Comparison of ENCODE assay signal across 11 mouse cellular contexts in genomic region chr11:48599573-48600127, GRCm38 (mm10).
A peak's percentile ranks its signal among the peaks of the same experiment; 100 is the strongest.
DNase-seq lines count a peak whose midpoint lies in the region; ATAC-seq and TF ChIP-seq lines count a peak whose summit lies in the region.
"Had no signal": no experiment of that assay in that cellular context is flagged by ENCODE, and none has a peak within 500 bp of the region (broad histone marks: within the 10 kb centered on the region; RNA-seq: fewer than 3 reads in every experiment).

No protein-coding gene starts in this region.

- H3K36me3 ChIP-seq in heart, adult 2 months (ENCODE audit: control insufficient read depth, insufficient read depth, low read length) = no peaks in the 10 kb centered on the region
- no peaks in the 10 kb centered on the region for H3K36me3 ChIP-seq in forebrain, postnatal 0 days (ENCODE audit: insufficient read depth)
- H3K36me3 ChIP-seq: embryonic facial prominence, embryonic 12.5 days; liver, embryonic 15.5 days had no signal

- H3K9me3 ChIP-seq in forebrain, postnatal 0 days (ENCODE audit: low read length) = no peaks in the 10 kb centered on the region
- H3K9me3 ChIP-seq: embryonic facial prominence, embryonic 12.5 days; liver, embryonic 15.5 days had no signal

- H3K27ac ChIP-seq in heart, adult 2 months = peak overlapping the region; percentile 20; the same call in 1 of the 2 replicates
- H3K27ac ChIP-seq in forebrain, postnatal 0 days (ENCODE audit: low read depth, low read length) = no peak overlapping the region
- H3K27ac ChIP-seq: embryonic facial prominence, embryonic 12.5 days; liver, embryonic 15.5 days had no signal

- peak in 1 of 2 experiments; percentile 8 for DNase-seq in heart, adult 2 months
- no peak for DNase-seq in heart, postnatal 25 days (ENCODE audit: low spot score)
- peak; percentile 11 for DNase-seq in lung, postnatal 25 days (ENCODE audit: low spot score)
- no peak for DNase-seq in lung, postnatal 4 days
- peak; percentile 74 for DNase-seq in forebrain, postnatal 0 days
- peak; percentile 21 to 41 for DNase-seq in layer of hippocampus, postnatal 10 days (ENCODE audit: low spot score in 2 of 2)
- no peak for DNase-seq in retina, postnatal 1 day
- DNase-seq in frontal cortex, postnatal 14 days (ENCODE audit: low spot score in 2 of 2) = no peak
- DNase-seq: right cerebral cortex, postnatal 4 days had no signal

- TF ChIP-seq POLR2A in heart, adult 2 months (IDR thresholded peaks at IDR 0.05; ENCODE audit: insufficient read depth, low read depth, low read length) = no peak

- intact Hi-C loops in heart, adult 2 months (cut with DNase I) = no loop called here
- intact Hi-C loops in heart, postnatal 25 days (cut with DNase I) = no loop called here

- H3K79me2 ChIP-seq in heart, adult 2 months (replicated peaks; ENCODE audit: control insufficient read depth, insufficient read depth, low read length) = no peaks in the 10 kb centered on the region

- WGBS in heart, adult 2 months = 50% methylated on average over 5 of the region's 5 CpGs
- 38% methylated on average over 5 of the region's 5 CpGs for WGBS in forebrain, postnatal 0 days

- no peak overlapping the region for H3K4me3 ChIP-seq in heart, adult 2 months
- no peak overlapping the region for H3K4me3 ChIP-seq in forebrain, postnatal 0 days (ENCODE audit: low read depth, low read length)
- H3K4me3 ChIP-seq: embryonic facial prominence, embryonic 12.5 days; liver, embryonic 15.5 days had no signal

- no peak for TF ChIP-seq EP300 in heart, adult 2 months (IDR thresholded peaks at IDR 0.05; ENCODE audit: insufficient read depth, low read depth, low read length)

- H3K9ac ChIP-seq in heart, adult 2 months (ENCODE audit: low read depth, low read length) = no peak overlapping the region
- H3K9ac ChIP-seq in forebrain, postnatal 0 days = no peak overlapping the region
- H3K9ac ChIP-seq: embryonic facial prominence, embryonic 12.5 days; liver, embryonic 15.5 days had no signal

- ATAC-seq in forebrain, postnatal 0 days = peak; percentile 93

- no peak for TF ChIP-seq CTCF in heart, adult 2 months (IDR thresholded peaks at IDR 0.05)
- no peak for TF ChIP-seq CTCF in forebrain, postnatal 0 days (IDR thresholded peaks at IDR 0.05; ENCODE audit: low read depth)

- no peak overlapping the region for H3K4me2 ChIP-seq in forebrain, postnatal 0 days (ENCODE audit: low read depth)
- H3K4me2 ChIP-seq: embryonic facial prominence, embryonic 12.5 days; liver, embryonic 15.5 days had no signal

- H3K27me3 ChIP-seq in heart, adult 2 months (ENCODE audit: control insufficient read depth, insufficient read depth, low read length) = no peaks in the 10 kb centered on the region
- H3K27me3 ChIP-seq in forebrain, postnatal 0 days (ENCODE audit: insufficient read depth, low read length) = no peaks in the 10 kb centered on the region
- H3K27me3 ChIP-seq: embryonic facial prominence, embryonic 12.5 days; liver, embryonic 15.5 days had no signal

- H3K4me1 ChIP-seq in heart, adult 2 months (ENCODE audit: control insufficient read depth, insufficient read depth, low read length) = peaks cover 5% of the 10 kb centered on the region; the same call in 1 of the 2 replicates
- H3K4me1 ChIP-seq in forebrain, postnatal 0 days (ENCODE audit: insufficient read depth) = peaks cover 7% of the 10 kb centered on the region; the same call in 1 of the 2 replicates
- H3K4me1 ChIP-seq: embryonic facial prominence, embryonic 12.5 days; liver, embryonic 15.5 days had no signal

Comparison
In these comparisons a context has a peak if more than half of its experiments do, and no peak if none do; other contexts are left out.
1. DNase-seq: peak in lung, postnatal 25 days (single experiment), forebrain, postnatal 0 days (single experiment) and layer of hippocampus, postnatal 10 days (2 of 2); none in heart, postnatal 25 days (single experiment), lung, postnatal 4 days (0 of 2), retina, postnatal 1 day (single experiment) and frontal cortex, postnatal 14 days (0 of 2).